Mouse (Mus musculus) midbrain, embryonic 10.5 days (tissue): ENCODE results near the gene Barx1. TPM values are rescaled to one million over a fixed set of nuclear protein-coding genes. Genes with fewer than 3 reads are reported as not detected.

ENCODE experiments used
- DNase-seq: peaks from one replicate; pipeline ENCODE4 v3.0.0-alpha.2; 2017; ENCODE audit warnings: low spot score
- H3K27ac ChIP-seq: fragments of 300-500 bp; sonication (generic); replicated peaks from 2 replicates; pipeline ENCODE4 v1.5.1; 2016; ENCODE audit warnings: mild to moderate bottlenecking
- H3K27me3 ChIP-seq: fragments of 300-500 bp; sonication (generic); 2 replicates; pipeline ENCODE4 v1.6.1; 2016; ENCODE audit warnings: low read depth, mild to moderate bottlenecking; ENCODE audit not compliant: poor library complexity, severe bottlenecking
- H3K36me3 ChIP-seq: fragments of 300-500 bp; sonication (generic); 2 replicates; pipeline ENCODE4 v1.6.1; 2016; ENCODE audit warnings: mild to moderate bottlenecking, moderate library complexity
- H3K4me1 ChIP-seq: fragments of 300-500 bp; sonication (generic); 2 replicates; pipeline ENCODE4 v1.6.1; 2016
- H3K4me3 ChIP-seq: fragments of 300-500 bp; sonication (generic); 2 replicates; pipeline ENCODE4 v1.5.1; 2016; ENCODE audit warnings: mild to moderate bottlenecking, moderate library complexity
- H3K9me3 ChIP-seq: fragments of 300-500 bp; sonication (generic); replicated peaks from 2 replicates; pipeline ENCODE4 v1.6.1; 2016; ENCODE audit warnings: mild to moderate bottlenecking
- WGBS: fragments of 180-500 bp; shearing (Covaris S2); methylation state at CpG from one replicate; pipeline ENCODE4 v1.1.7; 2016; 5-methylcytosine and 5-hydroxymethylcytosine counted together
- polyA plus RNA-seq: library from polyadenylated mRNA; unstranded; fragments of >200 nt; fragmentation: Nextera tagmentation; extraction: Ambion mirVana; gene quantifications from 2 replicates; pipeline ENCODE4 v1.2.1, GENCODE M21; 2016

Barx1 gene
- polyA plus RNA-seq, 1 experiment from 2014 or later = 0.84 TPM

DNA sequence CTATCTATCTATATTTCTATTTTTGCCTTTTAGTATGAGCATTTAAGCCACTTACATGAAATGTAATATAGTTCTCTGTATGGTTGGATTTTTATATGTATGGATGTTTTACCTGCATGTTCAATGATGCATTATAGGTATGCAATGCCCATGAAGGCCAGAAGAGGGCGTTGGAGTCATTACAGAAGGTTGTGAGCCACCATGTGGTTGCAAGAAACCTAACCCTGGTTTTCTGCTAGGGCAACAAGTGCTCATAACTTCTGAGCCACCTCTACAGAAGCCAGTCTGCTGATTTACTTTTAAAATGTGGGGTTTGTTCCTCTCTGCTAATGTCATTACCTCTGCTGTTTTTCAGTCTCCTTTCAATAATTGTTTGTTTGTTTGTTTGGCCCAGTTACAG lies 12.2 kb upstream of the Barx1 start:
- peak; percentile 32 for DNase-seq
- Histone ChIP-seq H3K27ac (no peak overlapping the region), H3K27me3 (peaks cover 40% of the 10 kb centered on the region), H3K4me3 (no peak overlapping the region), H3K9me3 (0 out of 2 replicates have a peak, but pooled peaks cover 3% of the 10 kb centered on the region), H3K4me1 (0 out of 2 replicates have a peak, but pooled peaks cover 3% of the 10 kb centered on the region), H3K36me3 (no peaks in the 10 kb centered on the region)
- 0% methylated on average over 1 of the region's 1 CpGs for WGBS

DNA sequence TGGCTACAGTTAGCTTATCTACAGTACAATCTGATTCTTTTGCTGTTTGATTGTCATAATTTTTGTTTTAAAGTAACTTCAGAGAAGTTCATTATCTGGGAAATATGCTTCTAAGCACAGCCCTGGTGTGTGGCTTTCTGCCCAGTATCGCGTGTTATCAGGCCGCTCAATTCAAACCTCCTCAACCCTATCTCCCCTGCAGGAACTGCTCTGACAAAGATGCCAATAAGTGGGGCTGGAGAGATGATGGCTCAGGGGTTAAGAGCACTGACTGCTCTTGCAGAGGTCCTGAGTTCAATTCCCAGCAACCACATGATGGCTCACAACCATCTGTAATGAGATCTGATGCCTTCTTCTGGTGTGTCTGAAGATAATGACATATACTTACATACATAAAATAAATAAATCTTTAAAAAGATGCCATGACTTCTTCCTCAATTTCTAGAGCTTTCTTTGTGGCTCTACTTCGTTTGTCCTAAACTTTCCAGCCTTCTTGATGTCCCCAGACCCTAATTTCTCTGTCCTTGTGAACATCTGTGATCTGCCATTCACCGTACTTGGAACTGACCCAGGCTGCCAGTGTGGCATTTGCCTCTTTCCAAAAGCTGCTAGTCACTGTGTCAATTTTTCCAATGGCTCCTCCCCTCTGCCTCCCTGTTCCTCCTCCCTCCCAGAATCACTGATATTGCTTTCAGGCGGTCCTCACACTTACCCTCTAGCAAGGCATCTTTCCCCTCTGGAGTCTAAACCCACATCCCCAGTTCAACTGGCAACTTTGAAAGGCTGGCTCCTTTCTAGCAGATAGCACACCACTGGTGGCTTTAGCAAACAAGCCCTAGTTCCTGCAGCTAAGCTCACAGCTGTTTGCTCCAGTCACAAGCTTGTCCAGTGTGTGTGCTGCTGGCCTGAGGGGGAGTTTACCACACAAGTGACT lies 11.4 kb upstream of the Barx1 start:
- H3K27ac ChIP-seq = no peak overlapping the region
- WGBS = 72% methylated on average over 6 of the region's 6 CpGs
- 0 out of 2 replicates have a peak, but pooled peaks cover 3% of the 10 kb centered on the region for H3K9me3 ChIP-seq
- no peak for DNase-seq
- H3K36me3 ChIP-seq = no peaks in the 10 kb centered on the region
- H3K4me3 ChIP-seq = no peak overlapping the region
- H3K4me1 ChIP-seq = 0 out of 2 replicates have a peak, but pooled peaks cover 3% of the 10 kb centered on the region
- peaks cover 48% of the 10 kb centered on the region for H3K27me3 ChIP-seq

DNA sequence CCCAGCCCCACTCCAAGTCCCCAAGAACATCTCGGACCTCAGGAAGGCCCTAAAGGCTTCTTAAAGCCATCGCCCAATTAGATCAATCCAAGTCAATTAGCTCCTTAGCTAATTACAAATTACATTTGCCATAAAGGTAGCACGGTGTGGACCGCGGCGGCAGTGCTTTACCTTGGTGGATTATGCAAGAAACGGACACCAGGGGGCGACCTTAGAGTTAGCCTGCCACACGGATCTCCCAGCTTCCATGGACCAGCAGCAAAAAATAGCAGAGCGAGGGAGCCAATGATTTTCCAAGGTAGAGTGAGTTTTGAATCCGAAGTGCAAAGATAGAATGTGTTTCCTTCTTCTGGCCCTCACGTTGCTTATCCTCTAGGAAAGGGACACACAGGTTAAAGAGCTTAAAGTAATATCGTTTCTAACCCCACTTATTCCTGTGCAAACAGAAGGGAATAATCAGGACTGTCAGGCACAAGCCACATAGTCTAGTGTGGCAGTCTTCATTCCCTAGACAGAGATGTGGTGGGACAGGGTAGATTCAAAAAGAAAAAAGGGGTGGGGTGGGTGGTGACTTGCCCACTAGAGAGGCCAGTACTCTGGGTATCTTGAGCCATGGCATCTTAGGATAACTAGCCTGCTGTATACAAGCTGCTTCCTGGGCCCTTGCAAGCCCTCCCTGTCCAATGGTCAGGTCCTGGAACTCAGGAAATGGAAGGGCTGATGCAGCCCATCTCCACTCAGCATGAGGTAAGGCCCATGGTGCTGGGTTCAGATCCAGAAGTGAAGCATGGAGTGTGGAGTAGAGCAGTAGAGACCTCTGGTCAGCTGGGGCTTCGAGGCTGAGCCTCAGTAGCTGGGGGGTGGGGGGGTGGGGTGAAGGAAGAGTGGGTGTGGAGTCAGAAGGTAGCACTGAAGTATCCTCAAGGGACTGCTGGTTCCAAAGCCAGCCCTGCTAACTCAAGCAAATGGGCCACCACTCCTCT lies 8.7 kb upstream of the Barx1 start:
- H3K4me3 ChIP-seq = no peak overlapping the region
- H3K27ac ChIP-seq = no peak overlapping the region
- peaks cover 75% of the 10 kb centered on the region for H3K27me3 ChIP-seq
- no peaks in the 10 kb centered on the region for H3K9me3 ChIP-seq
- peaks cover 9% of the 10 kb centered on the region; the same call in 1 of the 2 replicates for H3K4me1 ChIP-seq
- H3K36me3 ChIP-seq = no peaks in the 10 kb centered on the region
- WGBS = 11% methylated on average over 14 of the region's 14 CpGs
- peak; percentile 73 for DNase-seq

DNA sequence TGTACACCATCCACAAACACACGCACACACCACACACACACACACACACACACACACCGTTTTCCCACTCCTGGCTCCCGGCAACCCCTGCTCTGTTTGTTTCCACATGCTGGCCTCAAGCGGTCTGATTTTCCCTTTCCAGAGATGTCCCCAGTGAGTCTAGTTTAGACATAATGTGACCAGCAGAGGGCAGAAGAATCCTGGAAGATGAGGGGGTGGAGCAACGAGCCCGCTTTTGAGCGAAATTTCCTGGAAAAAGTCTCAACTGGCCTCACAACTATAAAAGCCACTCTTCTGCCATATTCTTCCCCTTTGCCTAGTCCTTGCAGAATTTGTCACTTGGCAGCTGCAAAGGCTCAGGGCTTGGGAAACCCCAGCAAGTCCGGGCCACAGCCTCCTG lies 7.2 kb upstream of the Barx1 start:
- no peaks in the 10 kb centered on the region for H3K36me3 ChIP-seq
- WGBS = under 1% methylated on average over 8 of the region's 8 CpGs
- DNase-seq = peak; percentile 66
- H3K9me3 ChIP-seq = no peaks in the 10 kb centered on the region
- peaks cover 18% of the 10 kb centered on the region for H3K4me1 ChIP-seq
- H3K4me3 ChIP-seq = 0 out of 2 replicates have a peak overlapping the region, but pooled peaks have one; percentile 7
- H3K27ac ChIP-seq = no peak overlapping the region
- H3K27me3 ChIP-seq = peaks cover 90% of the 10 kb centered on the region

DNA sequence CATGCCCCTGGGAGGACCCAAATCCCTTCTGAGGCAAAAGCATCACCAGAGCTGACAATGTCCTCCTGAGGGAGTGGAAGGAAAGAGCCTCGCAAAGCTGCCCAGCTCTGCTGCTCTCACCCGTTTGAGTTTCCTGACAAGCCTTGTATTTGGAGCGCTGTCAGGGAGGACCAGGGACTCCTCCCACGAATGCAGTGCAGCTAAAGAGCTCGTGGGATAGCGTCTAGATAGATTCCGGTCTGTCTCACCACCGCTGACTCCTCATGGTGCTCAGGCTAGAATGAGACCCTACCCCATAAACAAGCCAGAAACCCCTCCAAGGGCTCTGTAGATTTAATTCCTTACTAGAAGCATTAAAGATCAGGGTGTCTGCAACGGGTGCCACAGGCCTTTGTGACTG lies 5.0 kb upstream of the Barx1 start:
- peaks cover 24% of the 10 kb centered on the region for H3K4me1 ChIP-seq
- DNase-seq = peak; percentile 37
- WGBS = 2% methylated on average over 9 of the region's 9 CpGs
- peaks cover 99% of the 10 kb centered on the region for H3K27me3 ChIP-seq
- no peaks in the 10 kb centered on the region for H3K9me3 ChIP-seq
- H3K27ac ChIP-seq = no peak overlapping the region
- no peaks in the 10 kb centered on the region for H3K36me3 ChIP-seq
- no peak overlapping the region for H3K4me3 ChIP-seq

DNA sequence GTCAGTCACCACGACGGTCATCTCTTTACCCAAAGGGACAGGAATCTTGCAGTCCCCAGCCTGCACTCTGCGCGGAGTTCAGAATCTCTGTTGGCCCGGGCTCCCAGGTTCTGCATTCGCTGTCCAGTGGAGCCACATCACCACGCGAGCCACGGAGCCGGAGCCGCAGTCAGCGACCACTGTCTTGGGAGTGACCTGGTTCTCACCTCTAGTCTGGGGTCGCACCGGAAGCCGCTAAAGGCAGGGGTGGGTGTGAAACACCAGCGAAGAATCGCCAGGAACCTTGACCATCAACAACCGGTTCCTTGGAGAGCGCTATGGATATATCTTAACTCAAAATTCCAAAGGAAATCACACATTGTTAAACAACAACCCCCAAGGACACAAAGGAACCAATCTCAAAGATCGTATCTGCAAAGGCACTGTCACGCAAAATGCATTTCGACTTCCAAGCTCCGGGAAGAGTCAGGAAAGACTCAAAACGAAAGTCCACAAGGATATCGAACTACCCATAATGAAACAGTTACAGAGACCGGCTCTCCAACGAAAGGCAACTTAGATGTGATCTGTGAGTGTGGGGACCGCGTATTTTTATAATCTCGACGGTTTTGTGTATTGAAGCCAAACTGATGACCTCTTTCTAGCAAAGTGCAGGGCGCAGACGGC lies 4.1 kb upstream of the Barx1 start:
- Histone ChIP-seq H3K27me3 (peaks cover 99% of the 10 kb centered on the region), H3K36me3 (no peaks in the 10 kb centered on the region), H3K4me3 (peak overlapping the region; percentile 16; the same call in 1 of the 2 replicates), H3K27ac (no peak overlapping the region), H3K4me1 (peaks cover 31% of the 10 kb centered on the region), H3K9me3 (no peaks in the 10 kb centered on the region)
- WGBS = under 1% methylated on average over 33 of the region's 33 CpGs
- DNase-seq = peak; percentile 50

DNA sequence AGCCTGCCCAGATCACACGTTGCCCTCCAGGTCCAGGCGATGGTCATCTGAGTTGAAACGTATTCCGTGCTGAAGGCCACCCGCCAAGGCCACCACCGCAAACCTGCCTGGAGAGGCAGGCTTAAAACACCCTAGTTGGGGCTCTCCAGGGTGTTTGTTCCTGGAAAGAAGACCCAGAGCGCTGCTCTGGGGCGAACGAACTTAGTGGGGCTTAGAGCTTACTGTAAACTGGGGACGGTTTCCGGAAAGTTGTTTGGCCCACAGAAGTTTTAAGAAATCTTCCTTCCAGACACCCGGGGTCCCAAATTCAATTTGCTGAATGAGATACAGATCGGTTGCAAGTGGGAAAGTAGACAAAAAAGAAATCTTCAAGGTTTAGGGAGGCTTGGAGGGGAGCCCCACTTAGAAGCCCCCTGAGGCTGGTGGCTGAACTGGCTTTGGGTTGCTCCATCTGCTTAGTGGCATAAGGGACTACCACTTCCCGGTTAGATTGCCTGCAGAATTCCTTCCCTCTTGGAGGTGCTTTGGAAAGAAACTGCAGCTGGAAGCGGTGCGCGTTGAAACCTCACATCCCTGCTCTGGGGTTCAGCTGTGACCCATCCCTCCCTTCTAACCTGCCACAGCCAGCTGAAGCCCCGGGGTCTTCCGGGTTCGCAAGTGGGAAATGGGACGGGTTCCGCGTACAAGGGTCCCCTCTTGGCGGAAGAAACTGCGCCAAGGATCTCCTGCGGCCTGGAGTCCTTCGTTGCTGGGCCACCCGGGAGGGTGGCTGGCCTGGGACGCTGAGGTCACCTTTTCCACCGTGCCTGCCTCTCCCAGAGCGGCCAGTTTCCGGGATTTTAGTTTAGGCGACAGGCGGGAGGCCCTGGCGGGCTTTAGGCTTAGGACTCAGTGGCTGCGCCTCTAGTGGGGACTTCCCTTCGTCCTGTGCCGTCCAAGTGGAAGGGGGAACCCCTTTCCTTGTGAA lies 3.3 kb upstream of the Barx1 start:
- Histone ChIP-seq H3K27ac (no peak overlapping the region), H3K4me3 (peak overlapping the region; percentile 39), H3K27me3 (peaks cover 100% of the 10 kb centered on the region), H3K36me3 (no peaks in the 10 kb centered on the region), H3K4me1 (peaks cover 31% of the 10 kb centered on the region), H3K9me3 (no peaks in the 10 kb centered on the region)
- under 1% methylated on average over 38 of the region's 38 CpGs for WGBS
- DNase-seq = peak; percentile 57

DNA sequence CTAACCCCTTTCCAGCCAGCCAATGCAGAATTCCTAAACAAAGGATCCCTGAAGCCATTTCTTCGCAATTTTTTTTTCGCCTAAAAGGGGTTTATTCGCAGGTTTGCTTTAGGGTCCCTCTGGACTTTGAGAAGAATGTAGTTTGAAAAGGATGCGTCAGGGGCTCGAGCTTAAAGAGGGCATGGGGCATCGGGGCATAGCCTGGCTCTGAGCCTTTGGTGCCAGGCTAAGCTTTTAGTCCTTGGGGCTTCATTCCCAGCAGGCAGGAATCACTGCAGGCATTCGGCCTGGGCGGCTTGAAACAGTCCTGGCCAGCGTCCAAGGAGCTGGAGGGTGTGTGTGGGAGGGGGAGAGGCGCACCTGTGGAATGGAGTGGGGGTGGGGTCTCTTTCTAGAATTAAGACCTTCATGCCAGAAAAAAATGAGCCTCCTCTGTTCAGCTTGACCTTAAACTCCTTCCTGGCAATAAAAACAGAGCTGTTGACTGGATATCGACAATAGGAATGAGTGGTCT lies 2.5 kb upstream of the Barx1 start:
- H3K4me1 ChIP-seq = peaks cover 38% of the 10 kb centered on the region
- peaks cover 100% of the 10 kb centered on the region for H3K27me3 ChIP-seq
- peak overlapping the region; percentile 39 for H3K4me3 ChIP-seq
- no peaks in the 10 kb centered on the region for H3K9me3 ChIP-seq
- no peak overlapping the region for H3K27ac ChIP-seq
- H3K36me3 ChIP-seq = no peaks in the 10 kb centered on the region
- peak; percentile 32 for DNase-seq
- WGBS = 3% methylated on average over 11 of the region's 11 CpGs

DNA sequence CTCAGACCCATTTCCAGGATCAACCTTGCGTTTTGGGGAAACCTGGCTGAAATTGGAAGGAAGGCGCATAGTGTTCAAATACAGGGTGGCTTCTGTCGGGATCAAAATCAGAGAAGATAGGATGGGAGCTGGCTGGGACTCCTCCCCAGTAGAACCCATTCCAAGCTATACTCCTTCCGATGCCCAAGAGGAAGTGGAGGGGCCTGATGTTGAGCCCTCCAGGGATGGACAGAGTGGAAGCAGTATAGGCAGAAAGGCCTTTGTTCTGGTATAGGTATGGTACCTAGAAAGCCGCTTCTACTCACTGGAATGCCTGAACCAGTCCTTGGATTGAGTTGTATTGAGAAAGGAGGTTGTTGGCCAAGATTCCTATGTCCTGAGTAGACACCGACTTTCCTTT lies 2.1 kb upstream of the Barx1 start:
- Histone ChIP-seq H3K4me1 (peaks cover 40% of the 10 kb centered on the region), H3K36me3 (no peaks in the 10 kb centered on the region), H3K27me3 (peaks cover 100% of the 10 kb centered on the region), H3K4me3 (no peak overlapping the region), H3K9me3 (no peaks in the 10 kb centered on the region), H3K27ac (no peak overlapping the region)
- DNase-seq = no peak
- 12% methylated on average over 6 of the region's 6 CpGs for WGBS

DNA sequence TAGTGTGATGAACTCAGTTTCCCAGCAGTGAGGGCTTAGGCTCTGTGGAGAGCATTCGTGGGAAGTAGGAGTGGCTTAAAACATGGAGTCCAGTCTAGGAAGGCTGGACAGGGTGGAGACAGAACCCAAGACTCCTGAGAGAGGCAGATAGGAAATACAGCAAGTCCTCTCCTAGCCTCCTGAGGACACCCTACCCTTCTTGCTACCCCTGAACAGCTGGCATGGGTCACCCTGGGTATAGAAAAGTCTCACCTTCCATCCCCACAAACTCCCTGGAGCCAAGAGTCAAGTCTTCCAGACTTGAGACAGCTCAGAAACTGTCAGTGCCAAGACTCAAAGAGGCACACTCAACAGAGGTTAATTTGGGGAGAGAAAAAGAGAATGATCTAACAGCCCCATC lies 1.2 kb upstream of the Barx1 start:
- 3% methylated on average over 1 of the region's 1 CpGs for WGBS
- peaks cover 45% of the 10 kb centered on the region for H3K4me1 ChIP-seq
- H3K9me3 ChIP-seq = no peaks in the 10 kb centered on the region
- no peak overlapping the region for H3K27ac ChIP-seq
- no peaks in the 10 kb centered on the region for H3K36me3 ChIP-seq
- H3K4me3 ChIP-seq = no peak overlapping the region
- peaks cover 100% of the 10 kb centered on the region for H3K27me3 ChIP-seq
- DNase-seq = peak; percentile 17
